Mouse (Mus musculus) ovary, adult 2 months (tissue): ENCODE results near the gene Setd2. TPM values are rescaled to one million over a fixed set of nuclear protein-coding genes. Genes with fewer than 3 reads are reported as not detected.

Source experiments
- polyA plus RNA-seq: library from polyadenylated mRNA; depleted of rRNA; stranded (reverse); fragments of >200 nt; gene quantifications from 2 replicates; pipeline ENCODE4 v1.2.3, GENCODE M21; 2012; rRNA removed

The Setd2 gene
- 37.7 and 65.6 TPM in 2 replicates for polyA plus RNA-seq

DNA sequence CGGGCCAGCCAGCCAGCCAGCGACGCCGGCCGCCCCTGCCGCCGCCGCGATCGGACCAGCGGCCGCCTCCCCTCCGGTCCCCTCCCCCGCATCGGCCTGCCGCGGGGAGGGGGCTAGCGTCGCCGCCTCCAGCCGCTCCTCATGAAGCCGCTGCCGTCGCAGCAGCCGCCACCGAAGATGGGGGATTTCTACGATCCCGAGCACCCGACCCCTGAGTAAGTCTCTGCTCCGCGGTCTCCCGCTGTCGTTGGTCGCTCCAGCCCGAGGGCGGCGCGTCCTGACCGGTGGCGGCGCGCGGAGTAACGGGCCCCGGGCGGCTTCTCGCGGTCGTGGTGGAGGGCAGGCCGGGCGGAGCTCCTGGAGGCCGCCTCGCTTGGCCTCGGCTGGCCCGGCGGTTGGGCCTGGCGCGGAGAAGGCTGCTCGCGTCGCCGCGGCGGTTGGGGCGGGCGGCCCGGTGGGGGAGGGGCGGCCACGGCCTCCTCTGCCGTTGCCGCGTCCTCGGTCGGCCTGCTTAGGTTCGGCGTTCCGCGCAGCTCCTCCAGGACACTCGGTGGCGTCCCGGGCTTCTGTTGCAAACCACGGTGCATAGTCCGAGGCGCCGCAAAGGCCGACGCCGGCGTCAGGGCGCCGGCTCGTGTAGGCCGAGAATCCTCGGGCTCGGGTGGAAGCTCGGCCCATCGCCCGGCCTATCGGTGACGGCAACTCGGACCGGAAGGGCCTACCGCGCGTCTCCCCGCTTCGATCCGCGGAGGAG lies at the start of gene Setd2:
Setd2 (plus strand) TSS at position 60 of the 754 bp plus-strand sequence.

DNA sequence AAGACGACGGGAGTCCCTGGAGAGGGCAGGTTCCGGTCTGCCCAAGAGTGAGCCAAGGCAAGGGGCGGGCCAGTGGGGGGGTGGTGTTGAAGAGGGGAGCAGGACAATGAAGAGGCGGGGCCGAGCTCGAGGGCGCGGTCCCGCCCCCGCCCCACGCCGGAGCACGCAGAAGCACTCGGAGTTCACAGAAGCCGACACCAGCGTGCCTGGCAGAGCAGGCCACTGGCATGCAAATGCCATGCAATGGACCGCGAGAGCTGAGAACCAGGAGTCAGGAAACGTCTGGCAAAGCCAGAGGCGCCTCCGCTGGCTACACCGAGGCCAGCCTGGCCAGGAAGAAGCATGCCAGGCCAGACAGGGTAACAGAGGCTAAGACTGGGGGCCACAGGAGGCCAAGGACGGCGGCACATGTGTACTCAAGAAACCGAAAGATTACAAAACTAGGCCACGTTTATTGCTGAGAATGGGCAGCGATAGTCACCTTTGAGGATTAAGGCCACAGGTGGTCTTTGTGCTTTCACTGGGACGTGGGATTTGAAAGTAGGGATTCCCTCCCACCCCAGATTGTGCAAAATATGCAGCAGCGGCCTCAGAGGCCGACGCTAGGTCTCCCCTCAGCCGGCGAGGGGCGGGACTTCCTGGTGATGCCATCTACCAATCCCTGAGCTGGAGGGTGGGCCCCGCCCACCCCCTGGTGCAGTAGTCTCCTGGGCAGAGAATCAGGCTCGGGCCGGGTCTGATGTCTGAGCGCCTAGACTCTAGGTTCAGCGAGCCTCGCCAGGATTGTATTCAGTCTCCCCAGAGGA lies 92.2 kb downstream of the Setd2 start, which contains the start of gene Nradd:
Nradd (minus strand) TSS at position 92 of the 806 bp plus-strand sequence.

DNA sequence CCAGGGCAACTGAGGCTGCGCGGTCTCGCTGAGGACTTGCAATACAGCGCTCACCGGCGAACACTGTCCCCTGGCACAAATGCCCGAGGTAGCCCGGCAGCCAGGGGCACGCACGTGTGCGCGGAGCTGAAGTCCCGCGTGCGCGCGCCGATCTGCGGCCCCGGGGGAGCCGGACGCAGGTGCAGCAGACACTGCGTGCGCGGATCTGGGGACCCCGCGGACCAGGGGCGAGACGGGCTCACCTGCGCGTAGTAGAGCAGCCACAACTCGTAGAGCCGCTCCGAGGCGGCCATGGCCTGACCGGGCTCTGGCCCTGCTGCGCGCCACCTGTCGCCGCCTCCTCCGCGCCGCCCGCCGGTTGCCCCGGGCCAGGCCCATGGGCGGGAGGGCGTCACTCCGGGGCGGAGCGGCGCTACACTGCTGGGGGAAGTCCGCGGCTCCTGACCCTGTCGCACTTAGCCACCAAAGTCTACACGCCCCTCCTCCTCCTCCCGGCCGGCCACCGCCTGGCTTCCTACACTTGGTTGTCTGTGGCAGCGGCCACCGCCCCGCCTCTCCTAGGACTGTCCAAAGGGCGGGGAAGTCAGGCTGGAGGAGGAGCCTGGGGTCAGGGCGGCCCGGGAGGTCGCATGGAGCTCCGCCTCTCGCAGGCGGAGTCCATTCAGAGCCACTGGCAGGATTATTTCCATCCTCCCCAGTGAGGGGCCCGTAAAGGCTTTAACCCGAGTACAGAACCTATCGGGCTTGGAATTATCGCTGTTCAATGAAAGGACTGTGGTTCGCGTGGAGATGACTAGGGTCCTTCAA lies 121.5 kb downstream of the Setd2 start, which contains the start of gene Nbeal2:
Nbeal2 (minus strand) TSS at position 507 of the 807 bp plus-strand sequence.

DNA sequence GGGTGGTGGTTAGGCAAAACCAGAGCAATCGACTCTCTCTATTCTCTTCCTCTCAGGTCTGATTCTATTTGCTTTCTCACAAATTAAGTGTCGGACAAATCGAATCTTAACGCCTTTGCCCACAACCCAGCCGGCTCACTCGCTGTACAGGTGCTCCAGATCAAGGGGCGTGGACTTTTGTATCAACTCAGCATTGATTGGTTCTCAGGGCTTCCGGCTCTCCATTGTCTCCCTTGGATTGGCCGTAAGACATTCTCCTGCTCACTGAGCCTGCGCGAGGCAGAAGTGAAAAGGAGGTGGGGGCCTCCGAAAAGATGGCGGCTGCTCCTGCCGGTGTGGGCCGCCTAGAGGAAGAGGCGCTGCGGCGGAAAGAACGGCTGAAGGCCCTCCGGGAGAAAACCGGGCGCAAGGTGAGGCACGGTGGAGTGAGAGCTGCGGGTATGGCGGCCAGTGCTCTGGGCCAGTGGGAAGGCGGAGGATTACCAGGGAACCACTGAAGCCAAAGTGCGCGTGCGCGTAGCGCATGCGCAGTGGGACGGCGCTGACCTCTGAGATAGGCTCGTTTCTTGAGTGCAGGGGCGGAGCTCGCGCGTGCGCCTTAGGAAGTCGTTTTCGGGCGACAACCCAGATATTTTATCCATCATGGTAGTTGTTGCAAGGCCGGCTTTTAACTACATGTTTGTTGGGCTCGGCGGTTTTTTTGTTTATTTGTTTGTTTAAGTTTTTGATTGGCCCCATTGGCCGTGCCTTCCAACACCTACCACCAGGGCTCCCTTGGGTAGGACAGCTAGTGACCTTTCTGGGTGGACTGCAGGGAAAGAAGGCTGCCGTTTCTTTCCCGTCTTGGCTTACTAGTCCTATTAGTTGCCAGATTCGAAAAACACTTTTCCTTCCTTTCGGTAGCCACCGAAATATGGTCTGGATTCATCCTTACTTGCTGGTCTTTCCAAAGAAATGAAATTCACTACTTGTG lies 124.1 kb downstream of the Setd2 start, which contains the start of gene Ccdc12:
Ccdc12 (plus strand) TSS at position 255 of the 973 bp plus-strand sequence.

Other genes with a start within 250 kb of the Setd2 start
- 15.0 and 20.7 TPM in 2 replicates for gene Elp6, start 227.4 kb upstream of the Setd2 start, polyA plus RNA-seq
- gene Scap, start 199.3 kb upstream of the Setd2 start, polyA plus RNA-seq = 123 and 146 TPM in 2 replicates
- gene Ptpn23, start 124.4 kb upstream of the Setd2 start, polyA plus RNA-seq = 38.1 and 46.1 TPM in 2 replicates
- gene Ngp, start 112.8 kb upstream of the Setd2 start, polyA plus RNA-seq = not detected in 2 replicates
- gene Klhl18, start 55.9 kb upstream of the Setd2 start, polyA plus RNA-seq = 14.7 and 20.0 TPM in 2 replicates
- gene Kif9, start 55.6 kb upstream of the Setd2 start, polyA plus RNA-seq = 5.3 and 7.4 TPM in 2 replicates
- 45.3 and 49.3 TPM in 2 replicates for gene Nradd, start 91.9 kb downstream of the Setd2 start, polyA plus RNA-seq
- 31.1 and 34.4 TPM in 2 replicates for gene Nbeal2, start 121.6 kb downstream of the Setd2 start, polyA plus RNA-seq
- 76.4 and 111 TPM in 2 replicates for gene Ccdc12, start 123.9 kb downstream of the Setd2 start, polyA plus RNA-seq
- 0.15 and 0.35 TPM in 2 replicates for gene Myl3, start 209.3 kb downstream of the Setd2 start, polyA plus RNA-seq
- gene Pth1r, start 214.5 kb downstream of the Setd2 start, polyA plus RNA-seq = 59.6 and 72.7 TPM in 2 replicates